Mouse (Mus musculus) limb, embryonic 15.5 days (tissue): ENCODE results near the gene Sco1. TPM values are rescaled to one million over a fixed set of nuclear protein-coding genes. Genes with fewer than 3 reads are reported as not detected.
"Not testable (repeated sequence)": the region's sequence is repeated elsewhere in the genome, so short reads cannot be mapped to it uniquely, and the experiment has no call there.

Source experiments
- ATAC-seq: fragments of 200-750 bp; cut with Nextera tagmentation; 2 replicates; pipeline ENCODE4 v1.8.0; 2017; ENCODE audit warnings: low read depth, moderate TSS enrichment; ENCODE audit not compliant: insufficient number of reproducible peaks, low FRiP score, low TSS enrichment
- H3K27ac ChIP-seq: fragments of 300-500 bp; sonication (generic); 2 replicates; pipeline ENCODE4 v1.5.1; 2015; ENCODE audit warnings: moderate library complexity, mild to moderate bottlenecking, inconsistent platforms
- H3K27me3 ChIP-seq: fragments of 300-500 bp; sonication (generic); 2 replicates; pipeline ENCODE4 v1.6.1; 2015; ENCODE audit warnings: inconsistent platforms
- H3K36me3 ChIP-seq: fragments of 300-500 bp; sonication (generic); 2 replicates; pipeline ENCODE4 v1.6.1; 2015; ENCODE audit warnings: inconsistent platforms
- H3K4me1 ChIP-seq: fragments of 300-500 bp; sonication (generic); 2 replicates; pipeline ENCODE4 v1.6.1; 2015; ENCODE audit warnings: inconsistent platforms
- H3K4me2 ChIP-seq: fragments of 300-500 bp; sonication (generic); 2 replicates; pipeline ENCODE4 v1.6.1; 2015; ENCODE audit warnings: mild to moderate bottlenecking, inconsistent platforms
- H3K4me3 ChIP-seq: fragments of 300-500 bp; sonication (generic); 2 replicates; pipeline ENCODE4 v1.5.1; 2015; ENCODE audit warnings: mild to moderate bottlenecking, inconsistent platforms
- H3K9ac ChIP-seq: fragments of 300-500 bp; sonication (generic); 2 replicates; pipeline ENCODE4 v1.6.1; 2015; ENCODE audit warnings: inconsistent platforms
- H3K9me3 ChIP-seq: fragments of 300-500 bp; sonication (generic); 2 replicates; pipeline ENCODE4 v1.6.1; 2016; ENCODE audit warnings: inconsistent platforms
- WGBS: fragments of 180-500 bp; shearing (Covaris S2); methylation state at CpG from one replicate; pipeline ENCODE4 v1.1.7; 2015; 5-methylcytosine and 5-hydroxymethylcytosine counted together
- polyA plus RNA-seq: library from polyadenylated mRNA; unstranded; fragments of >200 nt; fragmentation: Nextera tagmentation; extraction: Ambion mirVana; gene quantifications from 2 replicates; pipeline ENCODE4 v1.2.1, GENCODE M21; 2015

The Sco1 gene
- polyA plus RNA-seq = 16.4 and 16.8 TPM in 2 replicates

DNA sequence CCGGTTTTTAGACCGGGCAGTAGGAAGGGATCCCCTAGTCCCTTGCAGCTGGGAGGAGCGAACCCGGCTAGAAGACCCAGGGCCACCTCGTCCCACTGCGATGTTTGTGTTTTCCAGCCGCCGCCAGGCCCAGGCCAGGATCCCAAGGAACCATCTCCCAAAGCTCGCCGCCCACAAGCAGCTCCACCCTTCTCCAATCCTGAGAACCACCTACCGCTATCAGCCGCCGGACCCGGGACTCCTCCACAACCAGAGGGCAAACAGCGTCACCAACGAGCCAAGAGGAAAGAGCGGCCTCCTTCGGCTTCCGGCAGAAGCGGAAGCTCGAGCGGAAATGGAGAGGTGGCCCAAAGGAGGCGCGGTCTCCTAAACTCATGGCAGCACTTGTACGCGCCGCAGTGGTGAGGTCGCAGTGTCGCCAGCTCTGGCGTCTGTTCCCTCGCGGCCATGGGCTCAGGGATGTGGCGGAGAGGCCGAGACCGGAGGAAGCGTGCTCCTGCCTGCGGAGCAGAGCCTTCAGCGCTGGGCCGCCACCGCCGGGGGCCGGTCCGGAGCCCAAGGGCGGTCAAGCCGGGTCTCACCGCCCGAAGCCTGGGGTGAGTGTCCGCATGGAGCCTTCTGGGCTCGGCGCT, at the start of gene Sco1, which contains the start of gene Adprm:
Sco1 (plus strand) TSS at position 350 of the 632 bp plus-strand sequence.
Adprm (minus strand) TSS at position 274 of the 632 bp plus-strand sequence.
- Histone ChIP-seq H3K4me2 (peak within 1 kb of the TSS; percentile 64), H3K27me3 (no peaks in the 10 kb centered on the region), H3K9ac (peak within 1 kb of the TSS; percentile 69), H3K4me3 (peak within 1 kb of the TSS; percentile 83), H3K27ac (peak within 1 kb of the TSS; percentile 85), H3K4me1 (peaks cover 15% of the 10 kb centered on the region; the same call in 1 of the 2 replicates), H3K36me3 (peaks cover 21% of the 10 kb centered on the region), H3K9me3 (no peaks in the 10 kb centered on the region)
- 0% methylated on average over 50 of the region's 50 CpGs for WGBS
- peak; percentile 85 for ATAC-seq

DNA sequence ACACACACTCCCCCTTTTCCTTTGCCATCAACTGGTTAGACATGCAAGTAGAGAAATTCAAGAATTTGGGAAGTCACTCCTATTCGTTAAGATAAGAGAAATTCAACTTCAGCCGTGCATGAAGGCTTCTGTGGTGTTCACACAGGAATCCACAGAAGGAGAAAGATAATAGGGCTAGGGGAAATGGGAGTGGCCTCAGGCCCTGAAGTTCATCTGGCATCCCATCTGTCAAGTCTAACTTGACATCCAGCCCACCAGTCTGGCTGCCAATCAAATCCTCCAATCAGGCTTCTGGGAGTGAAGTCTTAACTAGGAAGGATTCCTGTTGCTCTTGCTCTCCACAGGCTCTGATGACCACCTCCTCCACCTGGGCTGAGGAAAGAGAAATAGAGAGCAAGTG, 49.6 kb upstream of the Sco1 start:
- Histone ChIP-seq H3K27me3 (no peaks in the 10 kb centered on the region), H3K9me3 (no peaks in the 10 kb centered on the region), H3K4me1 (peaks cover 7% of the 10 kb centered on the region), H3K4me3 (no peak overlapping the region), H3K9ac (no peak overlapping the region), H3K36me3 (no peaks in the 10 kb centered on the region), H3K4me2 (no peak overlapping the region), H3K27ac (no peak overlapping the region)
- no peak for ATAC-seq
- WGBS = 56% methylated on average over 2 of the region's 2 CpGs

- no peaks in the 10 kb centered on the region for H3K36me3 ChIP-seq
- 67% methylated on average over 8 of the region's 8 CpGs for WGBS
- no peaks in the 10 kb centered on the region for H3K4me1 ChIP-seq
- H3K9me3 ChIP-seq = no peaks in the 10 kb centered on the region
- no peaks in the 10 kb centered on the region for H3K27me3 ChIP-seq
- H3K4me3 ChIP-seq = no peak overlapping the region
- no peak for ATAC-seq
- H3K9ac ChIP-seq = no peak overlapping the region
- H3K27ac ChIP-seq = no peak overlapping the region
- no peak overlapping the region for H3K4me2 ChIP-seq
Observed at GRCm38 (mm10) chr11:67007961-67008360, 44.5 kb upstream of the Sco1 start.

- Histone ChIP-seq H3K27me3 (no peaks in the 10 kb centered on the region), H3K9me3 (no peaks in the 10 kb centered on the region), H3K4me3 (no peak overlapping the region), H3K4me2 (no peak overlapping the region), H3K4me1 (no peaks in the 10 kb centered on the region), H3K36me3 (no peaks in the 10 kb centered on the region), H3K9ac (no peak overlapping the region), H3K27ac (no peak overlapping the region)
- ATAC-seq = no peak
- 92% methylated on average over 4 of the region's 4 CpGs for WGBS
Observed at GRCm38 (mm10) chr11:67008528-67008927, 43.9 kb upstream of the Sco1 start.

DNA sequence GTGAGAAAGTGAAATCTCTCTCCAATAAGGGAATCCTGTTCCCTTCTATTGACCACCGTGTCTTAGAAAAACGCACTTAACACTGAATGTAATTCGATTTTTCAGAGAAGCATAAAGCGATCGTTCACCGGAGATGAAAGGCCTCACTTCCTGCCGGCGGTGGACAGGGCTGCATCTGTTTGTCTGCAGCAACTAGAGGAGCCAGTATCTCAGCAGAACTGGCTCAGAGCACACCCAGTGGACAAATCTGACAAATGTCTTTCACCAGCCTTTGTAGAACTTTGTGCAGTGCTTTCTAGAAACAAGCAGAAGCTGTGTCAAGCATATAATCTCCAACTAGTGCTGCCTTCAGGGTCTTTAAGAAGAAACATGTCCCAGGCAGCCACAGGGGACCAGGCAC, 42.0 kb upstream of the Sco1 start:
- H3K27me3 ChIP-seq = no peaks in the 10 kb centered on the region
- no peak for ATAC-seq
- no peaks in the 10 kb centered on the region for H3K36me3 ChIP-seq
- WGBS = 6% methylated on average over 8 of the region's 8 CpGs
- H3K4me3 ChIP-seq = no peak overlapping the region
- no peak overlapping the region for H3K4me2 ChIP-seq
- no peak overlapping the region for H3K9ac ChIP-seq
- no peaks in the 10 kb centered on the region for H3K9me3 ChIP-seq
- no peak overlapping the region for H3K27ac ChIP-seq
- H3K4me1 ChIP-seq = no peaks in the 10 kb centered on the region

DNA sequence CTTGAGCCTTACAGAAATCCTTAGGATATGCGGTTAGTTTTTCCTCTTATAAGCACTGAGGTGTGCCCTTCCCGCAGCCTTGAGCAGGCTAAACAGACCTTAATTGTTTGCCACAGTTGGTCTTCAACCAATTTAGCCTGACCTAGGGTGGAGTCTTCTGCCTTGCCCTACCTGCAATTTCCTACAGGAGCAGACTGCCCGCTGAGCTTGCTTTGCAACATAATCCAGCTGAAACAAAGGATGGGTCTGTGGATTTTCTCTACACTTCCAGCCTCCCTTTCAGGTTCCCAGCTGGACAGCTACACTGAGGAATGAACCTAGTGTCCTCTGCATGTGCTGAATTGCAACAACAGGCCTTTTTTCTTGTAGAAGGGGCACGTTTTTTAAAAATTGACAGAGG, 40.8 kb upstream of the Sco1 start:
- Histone ChIP-seq H3K9ac (no peak overlapping the region), H3K27ac (no peak overlapping the region), H3K9me3 (no peaks in the 10 kb centered on the region), H3K27me3 (no peaks in the 10 kb centered on the region), H3K4me1 (no peaks in the 10 kb centered on the region), H3K4me2 (no peak overlapping the region), H3K4me3 (no peak overlapping the region), H3K36me3 (no peaks in the 10 kb centered on the region)
- ATAC-seq = no peak
- WGBS = 50% methylated on average over 4 of the region's 4 CpGs

DNA sequence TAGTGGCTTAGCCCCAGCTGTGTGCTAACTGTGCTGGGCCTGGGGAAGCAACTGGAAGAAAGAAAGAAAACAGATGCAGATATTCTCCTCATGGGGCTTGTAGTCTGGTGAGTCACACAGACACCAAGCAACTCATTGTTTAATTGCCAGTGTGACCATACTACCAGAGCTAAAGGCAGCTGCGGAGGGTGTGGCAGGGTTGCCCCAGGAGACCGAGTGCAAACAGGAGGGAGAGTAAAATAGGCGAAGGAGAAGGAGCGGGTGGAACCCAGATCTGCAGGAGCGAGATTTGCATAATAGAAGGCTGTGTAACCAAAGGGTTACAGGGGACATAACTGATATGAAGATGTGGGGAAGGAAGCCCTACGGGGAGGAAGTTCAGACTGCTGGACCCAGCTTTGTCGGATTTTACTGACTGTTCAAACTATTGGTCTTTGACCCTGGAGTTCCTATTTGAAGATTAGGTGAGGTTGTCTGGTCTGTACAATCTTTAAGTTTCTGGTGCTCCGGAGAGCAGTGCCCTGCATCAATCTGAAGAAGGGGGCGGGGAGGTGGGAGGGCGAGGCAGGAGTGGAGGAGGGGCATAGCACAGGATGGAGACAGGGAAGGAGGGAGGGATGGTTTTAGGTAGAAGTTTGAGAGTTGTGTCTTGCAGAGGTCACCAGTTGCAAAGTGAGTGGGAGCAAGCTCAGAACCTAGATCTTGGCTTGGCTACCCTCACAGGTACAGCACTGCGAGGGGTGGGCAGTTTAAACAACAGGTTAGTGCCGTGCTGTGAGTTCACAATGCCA, 34.5 kb upstream of the Sco1 start:
- no peak for ATAC-seq
- no peak overlapping the region for H3K4me3 ChIP-seq
- H3K27me3 ChIP-seq = 0 out of 2 replicates have a peak, but pooled peaks cover 7% of the 10 kb centered on the region
- H3K36me3 ChIP-seq = no peaks in the 10 kb centered on the region
- H3K9ac ChIP-seq = no peak overlapping the region
- 11% methylated on average over 12 of the region's 12 CpGs for WGBS
- no peak overlapping the region for H3K4me2 ChIP-seq
- no peaks in the 10 kb centered on the region for H3K4me1 ChIP-seq
- no peaks in the 10 kb centered on the region for H3K9me3 ChIP-seq
- no peak overlapping the region for H3K27ac ChIP-seq

GRCm38 (mm10) chr11:67019711-67020475, 32.6 kb upstream of the Sco1 start:
- H3K4me2 ChIP-seq = no peak overlapping the region
- H3K4me1 ChIP-seq = no peaks in the 10 kb centered on the region; the same call in 1 of the 2 replicates
- 55% methylated on average over 7 of the region's 7 CpGs for WGBS
- H3K4me3 ChIP-seq = no peak overlapping the region
- H3K36me3 ChIP-seq = no peaks in the 10 kb centered on the region
- no peak overlapping the region for H3K27ac ChIP-seq
- ATAC-seq = no peak
- H3K9ac ChIP-seq = no peak overlapping the region
- H3K27me3 ChIP-seq = 0 out of 2 replicates have a peak, but pooled peaks cover 7% of the 10 kb centered on the region
- no peaks in the 10 kb centered on the region for H3K9me3 ChIP-seq

GRCm38 (mm10) chr11:67020948-67021347, 31.5 kb upstream of the Sco1 start:
- H3K27ac ChIP-seq = no peak overlapping the region
- ATAC-seq = no peak
- H3K9ac ChIP-seq = no peak overlapping the region; the same call in 1 of the 2 replicates
- H3K27me3 ChIP-seq = 0 out of 2 replicates have a peak, but pooled peaks cover 7% of the 10 kb centered on the region
- no peaks in the 10 kb centered on the region for H3K9me3 ChIP-seq
- 4% methylated on average over 12 of the region's 12 CpGs for WGBS
- H3K36me3 ChIP-seq = no peaks in the 10 kb centered on the region
- peak overlapping the region; percentile 20 for H3K4me3 ChIP-seq
- peak overlapping the region; percentile 49 for H3K4me2 ChIP-seq
- no peaks in the 10 kb centered on the region; the same call in 1 of the 2 replicates for H3K4me1 ChIP-seq

DNA sequence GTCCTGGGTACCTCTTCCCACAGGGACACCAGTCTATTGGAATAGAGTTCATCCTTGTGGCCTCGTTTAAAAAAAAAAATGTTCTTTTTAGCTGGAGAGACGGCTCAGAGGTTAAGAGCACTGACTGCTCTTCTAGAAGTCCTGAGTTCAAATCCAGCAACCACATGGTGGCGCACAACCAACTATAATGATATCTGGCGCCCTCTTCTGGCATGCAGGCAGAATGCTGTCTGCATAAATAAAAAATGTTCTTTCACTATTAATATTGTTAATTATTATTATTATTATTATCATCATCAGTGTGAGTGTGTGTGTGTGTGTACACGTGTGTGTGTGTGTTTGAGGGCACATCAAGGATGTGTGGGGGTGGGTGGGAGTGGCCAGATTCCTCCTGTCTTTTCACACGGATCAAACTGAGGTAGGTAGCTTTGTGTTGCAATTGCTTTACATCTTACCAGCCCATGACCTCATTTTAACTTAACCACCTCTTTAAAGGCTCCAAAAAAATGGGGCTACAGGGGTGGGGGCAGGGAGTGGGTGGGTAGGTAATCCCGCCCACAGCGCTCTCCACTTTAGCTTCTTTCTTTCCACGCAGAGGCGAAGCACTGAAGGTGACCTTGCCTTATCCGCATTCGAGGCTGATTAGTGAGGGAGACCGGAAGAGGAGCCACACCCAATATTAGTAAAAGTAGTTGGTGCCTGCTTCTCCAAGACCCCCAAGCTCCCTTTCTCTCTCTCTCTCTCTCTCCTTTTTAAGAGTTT, 29.9 kb upstream of the Sco1 start:
- no peak for ATAC-seq
- no peaks in the 10 kb centered on the region for H3K9me3 ChIP-seq
- no peak overlapping the region for H3K27ac ChIP-seq
- H3K4me1 ChIP-seq = no peaks in the 10 kb centered on the region; the same call in 1 of the 2 replicates
- no peak overlapping the region for H3K9ac ChIP-seq
- no peak overlapping the region for H3K4me3 ChIP-seq
- H3K4me2 ChIP-seq = no peak overlapping the region
- 0 out of 2 replicates have a peak, but pooled peaks cover 7% of the 10 kb centered on the region for H3K27me3 ChIP-seq
- 88% methylated on average over 13 of the region's 13 CpGs for WGBS
- H3K36me3 ChIP-seq = no peaks in the 10 kb centered on the region

- H3K27ac ChIP-seq, H3K36me3 ChIP-seq, ATAC-seq, H3K4me3 ChIP-seq, H3K4me1 ChIP-seq, H3K9ac ChIP-seq, H3K9me3 ChIP-seq, H3K4me2 ChIP-seq, H3K27me3 ChIP-seq: not testable (repeated sequence)
- 33% methylated on average over 1 of the region's 1 CpGs for WGBS
Observed at GRCm38 (mm10) chr11:67023191-67023590, 29.3 kb upstream of the Sco1 start.
